Mouse (Mus musculus) stomach, postnatal 0 days (tissue): ENCODE measurements around the gene Timm17b. TPM values are rescaled to one million over a fixed set of nuclear protein-coding genes. Genes with fewer than 3 reads are reported as not detected.
A peak's percentile ranks its signal among the peaks of the same experiment; 100 is the strongest.
"Not testable (repeated sequence)": the region's sequence is repeated elsewhere in the genome, so short reads cannot be mapped to it uniquely, and the experiment has no call there.

Experiments
- ATAC-seq: fragments of 200-750 bp; cut with Nextera tagmentation; 2 replicates; pipeline ENCODE4 v1.8.0; 2017; ENCODE audit not compliant: low FRiP score, low TSS enrichment
- DNase-seq: peaks from one replicate; pipeline ENCODE4 v3.0.0-alpha.2; 2016; ENCODE audit warnings: low spot score
- H3K27ac ChIP-seq: fragments of 300-500 bp; sonication (generic); replicated peaks from 2 replicates; pipeline ENCODE4 v1.5.1; 2014; ENCODE audit warnings: mild to moderate bottlenecking, control low read depth
- H3K27me3 ChIP-seq: fragments of 300-500 bp; sonication (generic); 2 replicates; pipeline ENCODE4 v1.6.1; 2014; ENCODE audit warnings: low read length; ENCODE audit not compliant: control insufficient read depth, insufficient read depth
- H3K36me3 ChIP-seq: fragments of 300-500 bp; sonication (generic); 2 replicates; pipeline ENCODE4 v1.6.1; 2014; ENCODE audit warnings: low read length, mixed read lengths; ENCODE audit not compliant: control insufficient read depth, insufficient read depth
- H3K4me1 ChIP-seq: fragments of 300-500 bp; sonication (generic); replicated peaks from 2 replicates; pipeline ENCODE4 v1.6.1; 2014; ENCODE audit warnings: antibody characterized with exemption; ENCODE audit not compliant: control insufficient read depth, insufficient read depth
- H3K4me2 ChIP-seq: fragments of 300-500 bp; sonication (generic); replicated peaks from 2 replicates; pipeline ENCODE4 v1.6.1; 2014; ENCODE audit warnings: low read depth, mild to moderate bottlenecking, control low read depth, moderate library complexity
- H3K4me3 ChIP-seq: fragments of 300-500 bp; sonication (generic); 2 replicates; pipeline ENCODE4 v1.5.1; 2014; ENCODE audit warnings: low read depth, low read length, control low read depth
- H3K9ac ChIP-seq: fragments of 300-500 bp; sonication (generic); 2 replicates; pipeline ENCODE4 v1.6.1; 2014; ENCODE audit warnings: mild to moderate bottlenecking, low read length, control low read depth, mixed read lengths
- H3K9me3 ChIP-seq: fragments of 300-500 bp; sonication (generic); 2 replicates; pipeline ENCODE4 v1.6.1; 2016; ENCODE audit warnings: low read length; ENCODE audit not compliant: control insufficient read depth
- CTCF ChIP-seq: IDR thresholded peaks from 2 replicates; pipeline ENCODE4 v1.5.1; 2016; ENCODE audit warnings: antibody characterized with exemption, low read depth, mild to moderate bottlenecking, moderate library complexity
- EP300 ChIP-seq: optimal IDR thresholded peaks from 2 replicates; pipeline ENCODE3; 2016; ENCODE audit warnings: antibody characterized with exemption
- WGBS: fragments of 180-500 bp; shearing (Covaris S2); extraction: QIAGEN DNeasy Blood & Tissue Kit; methylation state at CpG from one replicate; pipeline ENCODE4 v1.1.7; 2014; 5-methylcytosine and 5-hydroxymethylcytosine counted together
- polyA plus RNA-seq: library from polyadenylated mRNA; unstranded; fragments of >200 nt; fragmentation: Nextera tagmentation; extraction: Ambion mirVana; gene quantifications from 2 replicates; pipeline ENCODE4 v1.2.1, GENCODE M21; 2015

The Timm17b gene
- polyA plus RNA-seq, 1 experiment from 2014 or later = 85.6 TPM

DNA sequence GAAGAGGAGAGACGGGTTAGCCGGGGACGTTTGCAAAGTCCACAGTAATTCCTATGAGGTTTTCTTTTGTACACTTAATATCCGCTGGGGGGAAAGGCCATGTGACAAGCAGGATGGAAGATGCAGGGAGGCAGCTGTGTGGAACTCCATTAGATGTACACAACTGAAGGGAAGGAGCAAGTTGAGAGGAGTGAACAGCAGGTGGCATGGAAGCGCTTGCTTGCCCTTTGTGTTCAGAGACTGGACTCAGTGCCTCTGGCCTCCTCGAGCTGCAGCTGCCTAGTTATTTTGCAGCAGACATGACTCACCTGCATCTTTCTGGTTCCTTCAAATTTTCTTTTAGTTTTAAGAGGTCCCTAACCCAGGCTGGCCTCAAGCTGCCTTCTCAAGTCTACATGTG lies 11.3 kb downstream of the Timm17b start:
- Histone ChIP-seq H3K9ac (no peak overlapping the region), H3K27ac (no peak overlapping the region), H3K4me3 (no peak overlapping the region), H3K4me2 (no peak overlapping the region), H3K36me3 (no peaks in the 10 kb centered on the region; the same call in 1 of the 2 replicates), H3K9me3 (no peaks in the 10 kb centered on the region), H3K27me3 (no peaks in the 10 kb centered on the region), H3K4me1 (no peaks in the 10 kb centered on the region)
- no peak for TF ChIP-seq EP300
- TF ChIP-seq CTCF = peak; percentile 43
- DNase-seq = no peak
- no peak for ATAC-seq
- 62% methylated on average over 6 of the region's 6 CpGs for WGBS

DNA sequence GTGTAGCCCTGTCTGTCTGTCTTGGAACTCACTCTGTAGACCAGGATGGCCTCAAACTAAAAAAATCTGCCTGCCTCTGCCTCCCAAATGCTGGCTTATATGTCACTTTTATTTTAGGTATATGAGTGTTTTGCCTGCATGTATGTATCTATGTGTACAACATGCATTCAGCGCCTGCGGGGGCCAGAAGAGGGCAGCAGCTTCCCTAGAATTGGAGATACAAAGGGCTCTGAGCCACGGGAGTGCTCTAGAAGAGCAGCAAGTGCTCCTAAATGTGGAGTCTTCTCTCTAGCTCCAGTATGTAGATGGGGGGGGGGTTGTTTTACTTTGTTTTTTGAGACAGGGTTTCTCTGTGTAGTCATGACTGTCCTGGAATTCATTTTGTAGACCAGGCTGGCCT lies 16.5 kb downstream of the Timm17b start:
- ATAC-seq, H3K4me3 ChIP-seq, DNase-seq, H3K4me1 ChIP-seq, H3K36me3 ChIP-seq, H3K27ac ChIP-seq, H3K4me2 ChIP-seq, H3K9ac ChIP-seq, H3K27me3 ChIP-seq, H3K9me3 ChIP-seq: not testable (repeated sequence)
- WGBS = 27% methylated on average over 3 of the region's 3 CpGs
- TF ChIP-seq CTCF = peak; percentile 52

DNA sequence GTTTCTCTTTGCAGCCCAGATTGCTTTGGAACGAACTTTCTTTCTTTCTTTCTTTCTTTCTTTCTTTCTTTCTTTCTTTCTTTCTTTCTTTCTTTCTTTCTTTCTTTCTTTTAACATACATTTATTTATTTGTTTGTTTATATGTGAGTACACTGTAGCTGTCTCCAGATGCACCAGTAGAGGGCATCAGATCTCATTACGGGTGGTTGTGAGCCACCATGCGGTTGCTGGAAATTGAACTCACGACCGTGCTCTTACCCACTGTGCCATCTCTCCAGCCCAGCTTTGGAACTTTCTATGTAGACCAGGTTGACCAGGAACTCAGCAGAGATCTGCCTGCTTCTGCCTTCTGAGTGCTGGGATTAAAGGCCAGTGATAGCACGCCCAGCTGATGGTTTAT lies 18.8 kb downstream of the Timm17b start:
- H3K9ac ChIP-seq, DNase-seq, ATAC-seq, H3K27me3 ChIP-seq, H3K36me3 ChIP-seq, H3K9me3 ChIP-seq, H3K4me1 ChIP-seq, H3K4me3 ChIP-seq, H3K4me2 ChIP-seq, H3K27ac ChIP-seq: not testable (repeated sequence)
- WGBS = 63% methylated on average over 6 of the region's 6 CpGs

DNA sequence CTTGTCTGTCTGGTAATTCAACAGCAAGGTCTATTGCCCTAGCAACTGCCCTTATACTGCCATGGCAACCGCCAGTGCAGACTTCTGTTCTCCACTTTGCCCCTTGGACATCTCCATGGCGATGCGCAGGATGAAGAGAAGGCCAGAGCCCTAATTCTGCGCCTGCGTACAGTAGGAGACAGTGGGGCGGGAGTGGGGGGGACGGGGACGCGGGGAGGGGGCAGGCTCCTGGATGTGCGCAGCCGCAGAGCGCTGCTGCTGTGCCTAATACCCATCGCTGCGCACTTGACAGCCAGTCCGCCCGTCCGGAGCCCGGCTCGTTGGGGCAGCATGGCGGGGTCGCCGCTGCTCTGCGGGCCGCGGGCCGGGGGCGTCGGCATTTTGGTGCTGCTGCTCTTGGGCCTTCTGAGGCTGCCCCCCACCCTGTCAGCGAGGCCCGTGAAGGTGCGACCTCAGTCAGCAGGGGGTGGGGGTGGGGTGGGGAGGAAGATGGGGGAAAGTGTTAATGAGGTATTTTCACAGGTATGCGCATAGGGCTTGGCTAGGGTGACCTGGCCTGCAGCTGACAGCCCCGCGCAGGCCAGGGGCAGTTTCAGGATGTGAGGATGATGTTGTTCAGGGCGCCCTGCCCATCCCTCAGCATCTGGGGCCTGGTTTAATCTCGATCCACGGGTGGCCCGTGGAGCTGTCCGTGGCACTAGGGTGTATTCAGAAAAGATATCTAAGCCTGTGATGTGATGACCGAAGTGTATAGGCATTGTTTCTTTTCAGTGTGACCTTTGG lies 20.6 kb downstream of the Timm17b start, which contains the start of gene Pcsk1n:
TSS of gene Pcsk1n (plus strand) at position 222 of the 783 bp plus-strand sequence.
- Histone ChIP-seq H3K36me3 (no peaks in the 10 kb centered on the region), H3K9me3 (no peaks in the 10 kb centered on the region), H3K4me2 (no peak within 1 kb of the TSS), H3K27me3 (no peaks in the 10 kb centered on the region), H3K27ac (no peak within 1 kb of the TSS), H3K4me3 (no peak within 1 kb of the TSS), H3K9ac (no peak within 1 kb of the TSS), H3K4me1 (no peaks in the 10 kb centered on the region)
- WGBS = 17% methylated on average over 31 of the region's 40 CpGs
- no peak for ATAC-seq
- DNase-seq = no peak
- no peak for TF ChIP-seq CTCF
- TF ChIP-seq EP300 = no peak

DNA sequence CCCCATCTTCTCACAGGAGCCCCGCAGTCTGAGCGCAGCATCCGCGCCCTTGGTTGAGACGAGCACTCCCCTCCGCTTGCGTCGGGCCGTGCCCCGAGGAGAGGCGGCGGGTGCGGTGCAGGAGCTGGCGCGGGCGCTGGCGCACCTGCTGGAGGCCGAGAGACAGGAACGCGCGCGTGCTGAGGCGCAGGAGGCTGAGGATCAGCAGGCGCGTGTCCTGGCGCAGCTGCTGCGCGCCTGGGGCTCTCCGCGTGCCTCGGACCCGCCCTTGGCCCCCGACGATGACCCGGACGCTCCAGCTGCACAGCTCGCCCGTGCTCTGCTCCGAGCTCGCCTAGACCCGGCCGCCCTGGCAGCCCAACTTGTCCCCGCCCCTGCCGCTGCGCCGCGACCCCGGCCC lies 22.9 kb downstream of the Timm17b start:
- no peaks in the 10 kb centered on the region for H3K4me1 ChIP-seq
- DNase-seq = peak; percentile 15
- peak overlapping the region; percentile 27 for H3K4me2 ChIP-seq
- no peaks in the 10 kb centered on the region for H3K27me3 ChIP-seq
- 9% methylated on average over 37 of the region's 48 CpGs for WGBS
- no peaks in the 10 kb centered on the region for H3K36me3 ChIP-seq
- H3K9ac ChIP-seq = no peak overlapping the region
- H3K4me3 ChIP-seq = peak overlapping the region; percentile 17; the same call in 1 of the 2 replicates
- H3K9me3 ChIP-seq = no peaks in the 10 kb centered on the region
- ATAC-seq = 0 out of 2 replicates have a peak, but pooled peaks have one; percentile 26
- H3K27ac ChIP-seq = no peak overlapping the region
- TF ChIP-seq EP300 (no peak), CTCF (no peak)

DNA sequence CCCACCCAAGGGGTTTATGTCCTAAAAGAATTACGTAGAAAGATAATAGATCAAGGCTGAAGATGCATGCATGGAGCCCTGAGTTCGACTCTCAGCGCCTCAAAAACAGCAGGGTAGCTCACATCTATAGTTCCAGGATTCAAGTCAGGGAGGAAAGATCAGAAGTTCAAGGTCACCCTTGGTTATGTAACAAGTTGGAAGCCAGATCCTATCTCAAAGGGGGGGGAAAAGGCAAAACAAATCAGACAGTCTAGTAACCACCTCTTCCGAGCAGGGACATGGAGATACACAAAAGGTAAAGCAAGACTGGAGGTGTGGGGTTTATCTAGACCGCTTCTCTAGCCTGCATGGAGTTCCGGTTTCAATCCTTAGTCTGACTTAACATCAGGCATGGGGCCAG lies 27.1 kb downstream of the Timm17b start:
- Histone ChIP-seq H3K4me1 (no peaks in the 10 kb centered on the region), H3K27me3 (no peaks in the 10 kb centered on the region), H3K36me3 (no peaks in the 10 kb centered on the region), H3K4me2 (no peak overlapping the region), H3K27ac (no peak overlapping the region), H3K4me3 (no peak overlapping the region), H3K9me3 (no peaks in the 10 kb centered on the region), H3K9ac (no peak overlapping the region)
- ATAC-seq (no peak), DNase-seq (no peak)
- TF ChIP-seq EP300 = no peak
- no peak for TF ChIP-seq CTCF
- 76% methylated on average over 6 of the region's 6 CpGs for WGBS
